Mouse (Mus musculus) kidney, postnatal 0 days (tissue): ENCODE measurements at regions not wholly inside any gene's neighbourhood (a gene's known extent, or its start where the extent isn't known, plus 50 kb on each side); places are given as distances from the start of the nearest gene placed in this dataset.

Source experiments
- ATAC-seq: fragments of 200-750 bp; cut with Nextera tagmentation; replicated peaks from 2 replicates; pipeline ENCODE4 v1.8.0; 2017; ENCODE audit warnings: low read depth, moderate number of reproducible peaks, moderate TSS enrichment, moderate library complexity; ENCODE audit not compliant: low FRiP score
- DNase-seq: peaks from one replicate; pipeline ENCODE4 v3.0.0-alpha.2; 2016; ENCODE audit warnings: low spot score
- H3K27ac ChIP-seq: fragments of 300-500 bp; sonication (generic); 2 replicates; pipeline ENCODE4 v1.5.1; 2014; ENCODE audit warnings: mild to moderate bottlenecking
- H3K27me3 ChIP-seq: fragments of 300-500 bp; sonication (generic); 2 replicates; pipeline ENCODE4 v1.6.1; 2014; ENCODE audit warnings: low read length, mixed read lengths; ENCODE audit not compliant: insufficient read depth
- H3K36me3 ChIP-seq: fragments of 300-500 bp; sonication (generic); 2 replicates; pipeline ENCODE4 v1.6.1; 2014; ENCODE audit warnings: low read length, mixed read lengths; ENCODE audit not compliant: insufficient read depth
- H3K4me1 ChIP-seq: fragments of 300-500 bp; sonication (generic); replicated peaks from 2 replicates; pipeline ENCODE4 v1.6.1; 2014; ENCODE audit warnings: antibody characterized with exemption, low read length, mixed read lengths; ENCODE audit not compliant: insufficient read depth
- H3K4me2 ChIP-seq: fragments of 300-500 bp; sonication (generic); 2 replicates; pipeline ENCODE4 v1.6.1; 2014; ENCODE audit warnings: mild to moderate bottlenecking, low read length, moderate library complexity, mixed read lengths
- H3K4me3 ChIP-seq: fragments of 300-500 bp; sonication (generic); replicated peaks from 2 replicates; pipeline ENCODE4 v1.5.1; 2014; ENCODE audit warnings: low read depth, low read length
- H3K9ac ChIP-seq: fragments of 300-500 bp; sonication (generic); 2 replicates; pipeline ENCODE4 v1.6.1; 2014; ENCODE audit warnings: low read depth, low read length
- H3K9me3 ChIP-seq: fragments of 300-500 bp; sonication (generic); replicated peaks from 2 replicates; pipeline ENCODE4 v1.6.1; 2016; ENCODE audit warnings: low read length, inconsistent platforms, mixed read lengths
- CTCF ChIP-seq: IDR thresholded peaks from 2 replicates; pipeline ENCODE4 v1.5.1; 2016; ENCODE audit warnings: antibody characterized with exemption, low read depth, mild to moderate bottlenecking, moderate library complexity
- WGBS: fragments of 180-500 bp; shearing (Covaris S2); extraction: QIAGEN DNeasy Blood & Tissue Kit; methylation state at CpG from one replicate; pipeline ENCODE4 v1.1.7; 2014; 5-methylcytosine and 5-hydroxymethylcytosine counted together

- no peak overlapping the region for H3K9ac ChIP-seq
- no peaks in the 10 kb centered on the region for H3K27me3 ChIP-seq
- no peaks in the 10 kb centered on the region for H3K4me1 ChIP-seq
- TF ChIP-seq CTCF = no peak
- no peak overlapping the region for H3K4me3 ChIP-seq
- no peaks in the 10 kb centered on the region for H3K36me3 ChIP-seq
- H3K9me3 ChIP-seq = no peaks in the 10 kb centered on the region
- no peak overlapping the region for H3K27ac ChIP-seq
- no peak for ATAC-seq
- H3K4me2 ChIP-seq = no peak overlapping the region
- DNase-seq = no peak
Measured at GRCm38 (mm10) chrX:161426625-161427024, 139.4 kb downstream of the Gm15262 start.

DNA sequence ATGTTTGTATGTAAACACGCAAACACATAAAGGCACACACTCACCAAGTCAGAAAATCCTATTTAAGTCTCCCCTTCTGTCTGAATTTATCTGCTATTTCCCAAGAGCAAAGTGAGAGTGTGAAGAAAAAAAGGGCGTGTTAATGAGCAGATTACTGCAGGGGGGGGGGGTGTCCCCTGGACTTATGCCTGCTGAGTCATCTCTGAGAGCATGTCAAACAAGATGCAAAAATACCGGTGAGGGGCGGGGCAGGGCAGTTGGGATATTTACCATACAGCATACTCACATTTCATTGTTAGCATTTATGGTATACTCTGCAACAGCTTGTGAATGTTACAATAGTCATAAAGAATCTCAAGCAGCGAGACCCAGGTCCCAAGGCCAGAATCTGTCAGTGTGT lies 140.8 kb downstream of the Gm15262 start:
- Histone ChIP-seq H3K27ac (no peak overlapping the region), H3K36me3 (no peaks in the 10 kb centered on the region), H3K27me3 (no peaks in the 10 kb centered on the region), H3K4me1 (no peaks in the 10 kb centered on the region), H3K4me3 (no peak overlapping the region), H3K9ac (no peak overlapping the region), H3K9me3 (no peaks in the 10 kb centered on the region), H3K4me2 (no peak overlapping the region)
- WGBS = 78% methylated on average over 5 of the region's 5 CpGs
- DNase-seq (no peak), ATAC-seq (no peak)
- no peak for TF ChIP-seq CTCF

DNA sequence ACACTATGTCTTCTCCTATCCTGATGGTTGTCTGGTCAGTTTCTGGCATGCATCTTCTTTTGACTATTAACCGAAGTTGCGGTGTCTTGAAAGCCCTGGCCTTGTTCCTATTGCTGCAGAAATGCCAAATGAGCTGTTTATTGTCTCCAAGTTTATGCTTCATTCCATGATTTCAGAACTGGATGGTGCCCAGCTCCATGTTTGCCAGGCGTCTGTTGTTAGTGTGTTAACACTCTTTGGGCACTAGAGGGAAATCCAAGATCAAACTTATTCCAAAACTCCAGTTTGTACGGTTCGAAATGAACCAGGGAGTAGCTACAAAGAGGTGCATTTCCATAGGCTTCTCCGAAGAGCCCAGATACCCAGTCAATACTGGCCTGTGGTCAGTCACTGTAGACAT lies 148.1 kb downstream of the Gm15262 start:
- H3K9me3 ChIP-seq = no peaks in the 10 kb centered on the region
- TF ChIP-seq CTCF = peak; percentile 22; the same call in 1 of the 2 replicates
- H3K4me3 ChIP-seq = no peak overlapping the region
- no peaks in the 10 kb centered on the region for H3K4me1 ChIP-seq
- no peak for ATAC-seq
- 78% methylated on average over 6 of the region's 6 CpGs for WGBS
- H3K36me3 ChIP-seq = no peaks in the 10 kb centered on the region
- H3K9ac ChIP-seq = no peak overlapping the region
- no peak overlapping the region for H3K4me2 ChIP-seq
- no peak overlapping the region for H3K27ac ChIP-seq
- no peak for DNase-seq
- no peaks in the 10 kb centered on the region for H3K27me3 ChIP-seq
